Mouse (Mus musculus) thymus, postnatal 25 days (tissue): Measurements from ENCODE around the gene Lrmp.

Source experiments
- DNase-seq: peaks from one replicate; pipeline ENCODE4 v3.0.0; 2022

Gene Lrmp

GRCm38 (mm10) chr6:145139776-145140475 lies 24.5 kb downstream of the Lrmp start:
- no peak for DNase-seq

GRCm38 (mm10) chr6:145140706-145141105 lies 25.3 kb downstream of the Lrmp start:
- DNase-seq: no peak

GRCm38 (mm10) chr6:145141827-145142226 lies 26.4 kb downstream of the Lrmp start:
- DNase-seq: no peak

- DNase-seq: no peak
Observed at GRCm38 (mm10) chr6:145145173-145145572, 29.7 kb downstream of the Lrmp start.

GRCm38 (mm10) chr6:145147716-145148115 lies 32.3 kb downstream of the Lrmp start:
- no peak for DNase-seq

GRCm38 (mm10) chr6:145149054-145149453 lies 33.6 kb downstream of the Lrmp start:
- DNase-seq: no peak

GRCm38 (mm10) chr6:145158619-145159018 lies 43.2 kb downstream of the Lrmp start:
- peak; percentile 34 for DNase-seq

- DNase-seq: no peak
Observed at GRCm38 (mm10) chr6:145160581-145160980, 45.1 kb downstream of the Lrmp start.

GRCm38 (mm10) chr6:145171892-145172606 lies 56.6 kb downstream of the Lrmp start:
- DNase-seq: no peak

GRCm38 (mm10) chr6:145173781-145174191 lies 58.3 kb downstream of the Lrmp start:
- no peak for DNase-seq

- DNase-seq: no peak
Observed at GRCm38 (mm10) chr6:145175571-145175981, 60.1 kb downstream of the Lrmp start.

- DNase-seq: no peak
Observed at GRCm38 (mm10) chr6:145176474-145176873, 61.0 kb downstream of the Lrmp start.

GRCm38 (mm10) chr6:145179665-145180064 lies 64.2 kb downstream of the Lrmp start:
- DNase-seq: peak; percentile 83

GRCm38 (mm10) chr6:145182044-145182443 lies 66.6 kb downstream of the Lrmp start:
- DNase-seq: no peak

- no peak for DNase-seq
Observed at GRCm38 (mm10) chr6:145186096-145186495, 70.6 kb downstream of the Lrmp start.

GRCm38 (mm10) chr6:145187093-145188088 lies 71.9 kb downstream of the Lrmp start:
- DNase-seq: peak; percentile 47

GRCm38 (mm10) chr6:145193038-145193437 lies 77.6 kb downstream of the Lrmp start:
- no peak for DNase-seq

GRCm38 (mm10) chr6:145193446-145193845 lies 78.0 kb downstream of the Lrmp start:
- DNase-seq: peak; percentile 62

GRCm38 (mm10) chr6:145197949-145198686 lies 82.7 kb downstream of the Lrmp start:
- DNase-seq: no peak

- DNase-seq: no peak
Observed at GRCm38 (mm10) chr6:145202432-145203125, 87.1 kb downstream of the Lrmp start.

GRCm38 (mm10) chr6:145204440-145204839 lies 89.0 kb downstream of the Lrmp start:
- DNase-seq: no peak

- no peak for DNase-seq
Observed at GRCm38 (mm10) chr6:145205142-145205541, 89.7 kb downstream of the Lrmp start.
